Mouse (Mus musculus) G1E (cell line): ENCODE data around the gene Rnf216. TPM values are rescaled to one million over a fixed set of nuclear protein-coding genes. Genes with fewer than 3 reads are reported as not detected.

Source experiments
- ATAC-seq: 2 replicates; pipeline ENCODE4 v1.8.0; 2016; ENCODE audit warnings: mild to moderate bottlenecking; ENCODE audit not compliant: insufficient number of reproducible peaks, poor library complexity, low FRiP score, severe bottlenecking; ENCODE audit errors: extremely low read depth
- DNase-seq: peaks from one replicate; pipeline ENCODE4 v3.0.0; 2012; ENCODE audit warnings: low spot score
- H3K27me3 ChIP-seq: 2 replicates; pipeline ENCODE4 v1.6.1; 2012; ENCODE audit warnings: mild to moderate bottlenecking, low read length, inconsistent platforms; ENCODE audit not compliant: insufficient read depth
- H3K36me3 ChIP-seq: replicated peaks from 2 replicates; pipeline ENCODE3; 2012; ENCODE audit warnings: mild to moderate bottlenecking, inconsistent platforms
- H3K4me1 ChIP-seq: 2 replicates; pipeline ENCODE4 v1.6.1; 2012; ENCODE audit warnings: low read depth, low read length, inconsistent platforms, mixed read lengths; ENCODE audit not compliant: insufficient read depth
- H3K4me3 ChIP-seq: 2 replicates; pipeline ENCODE4 v1.5.1; 2012; ENCODE audit warnings: low read depth, mild to moderate bottlenecking, inconsistent platforms, low read length, moderate library complexity, mixed read lengths
- H3K9me3 ChIP-seq: replicated peaks from 2 replicates; pipeline ENCODE4 v1.6.1; 2012; ENCODE audit warnings: inconsistent platforms
- CTCF ChIP-seq: IDR thresholded peaks from 2 replicates; pipeline ENCODE4 v1.5.1; 2012; ENCODE audit warnings: low read depth, low read length, inconsistent platforms, mixed read lengths
- GATA1 ChIP-seq: IDR thresholded peaks from 2 replicates; pipeline ENCODE4 v1.6.1; 2012; ENCODE audit warnings: borderline replicate concordance, low read length, inconsistent platforms, mixed read lengths
- GATA2 ChIP-seq: IDR thresholded peaks from 2 replicates; pipeline ENCODE4 v1.6.1; 2012; ENCODE audit warnings: low read depth, low read length, inconsistent platforms, borderline replicate concordance
- POLR2AphosphoS5 ChIP-seq: IDR thresholded peaks from 2 replicates; pipeline ENCODE4 v1.6.1; 2012; ENCODE audit warnings: low read depth, low read length, inconsistent platforms; ENCODE audit not compliant: insufficient replicate concordance
- TAL1 ChIP-seq: conservative IDR thresholded peaks from 2 replicates; pipeline ENCODE4 v1.6.1; 2012; ENCODE audit warnings: low read depth, low read length, inconsistent platforms, mixed read lengths
- polyA plus RNA-seq: library from polyadenylated mRNA; stranded (reverse); fragments of >175 nt; gene quantifications from 2 replicates; pipeline ENCODE4 v1.2.3, GENCODE M21; 2012
- total RNA-seq, 2 experiments: library from RNA; stranded (forward) in 1 of 2; stranded (reverse) in 1 of 2; fragments of 200-1000 nt in 1 of 2; fragments of >200 nt in 1 of 2; fragmentation: Nextera tagmentation in 1 of 2; gene quantifications; 2 replicates each; pipeline ENCODE4 v1.2.3; 2014 to 2017

Gene Rnf216
- total and polyA plus RNA-seq, 3 experiments, result 35.5 to 89.5 (median 54.9) TPM

GRCm38 (mm10) chr5:143022956-143023355 is 89.8 kb downstream of the Rnf216 start:
- Histone ChIP-seq H3K4me1 (peaks cover 16% of the 10 kb centered on the region), H3K4me3 (no peak overlapping the region), H3K9me3 (no peaks in the 10 kb centered on the region), H3K36me3 (peaks cover 92% of the 10 kb centered on the region), H3K27me3 (no peaks in the 10 kb centered on the region)
- no peak for ATAC-seq
- TF ChIP-seq GATA1 (no peak), GATA2 (no peak)
- DNase-seq, result no peak

- TF ChIP-seq TAL1, result no peak
- TF ChIP-seq POLR2AphosphoS5, result no peak
- TF ChIP-seq GATA2, result no peak
- TF ChIP-seq CTCF, result no peak
- TF ChIP-seq GATA1, result no peak
- DNase-seq, result no peak
- H3K9me3 ChIP-seq, result no peaks in the 10 kb centered on the region
- ATAC-seq, result no peak
- peaks cover 94% of the 10 kb centered on the region for H3K36me3 ChIP-seq
- no peaks in the 10 kb centered on the region for H3K27me3 ChIP-seq
- no peak overlapping the region for H3K4me3 ChIP-seq
- no peaks in the 10 kb centered on the region for H3K4me1 ChIP-seq
These were observed 95.4 kb downstream of the Rnf216 start for GRCm38 (mm10) chr5:143017401-143017800.

GRCm38 (mm10) chr5:143009383-143009782 is 103.4 kb downstream of the Rnf216 start:
- TF ChIP-seq POLR2AphosphoS5 (no peak), TAL1 (no peak), GATA1 (no peak), GATA2 (no peak), CTCF (no peak)
- Histone ChIP-seq H3K4me1 (no peaks in the 10 kb centered on the region), H3K36me3 (peaks cover 53% of the 10 kb centered on the region), H3K9me3 (no peaks in the 10 kb centered on the region), H3K4me3 (no peak overlapping the region), H3K27me3 (no peaks in the 10 kb centered on the region)
- DNase-seq (no peak), ATAC-seq (no peak)

GRCm38 (mm10) chr5:143000654-143001500 is 111.9 kb downstream of the Rnf216 start:
- no peak for DNase-seq
- Histone ChIP-seq H3K4me3 (no peak overlapping the region), H3K9me3 (no peaks in the 10 kb centered on the region), H3K36me3 (peaks cover 82% of the 10 kb centered on the region), H3K4me1 (no peaks in the 10 kb centered on the region), H3K27me3 (no peaks in the 10 kb centered on the region)
- no peak for ATAC-seq
- TF ChIP-seq TAL1 (no peak), CTCF (no peak), GATA2 (no peak), POLR2AphosphoS5 (no peak), GATA1 (no peak)

GRCm38 (mm10) chr5:143000091-143000490 is 112.7 kb downstream of the Rnf216 start:
- no peak for ATAC-seq

GRCm38 (mm10) chr5:142998171-142998570 is 114.6 kb downstream of the Rnf216 start:
- H3K27me3 ChIP-seq, result no peaks in the 10 kb centered on the region
- no peak for TF ChIP-seq POLR2AphosphoS5
- TF ChIP-seq GATA2, result no peak
- no peak for TF ChIP-seq TAL1
- TF ChIP-seq GATA1, result no peak
- no peak for TF ChIP-seq CTCF
- H3K4me1 ChIP-seq, result peaks cover 3% of the 10 kb centered on the region; the same call in 1 of the 2 replicates
- no peak overlapping the region for H3K4me3 ChIP-seq
- peaks cover 94% of the 10 kb centered on the region for H3K36me3 ChIP-seq
- DNase-seq (no peak), ATAC-seq (no peak)
- H3K9me3 ChIP-seq, result no peaks in the 10 kb centered on the region

More at GRCm38 (mm10) chr5:143000091-143000490, 112.7 kb downstream of the Rnf216 start:
- Histone ChIP-seq H3K27me3 (no peaks in the 10 kb centered on the region), H3K4me3 (no peak overlapping the region), H3K9me3 (no peaks in the 10 kb centered on the region), H3K36me3 (peaks cover 87% of the 10 kb centered on the region), H3K4me1 (no peaks in the 10 kb centered on the region)
- DNase-seq, result no peak
- TF ChIP-seq TAL1 (no peak), GATA1 (no peak), POLR2AphosphoS5 (no peak), GATA2 (no peak)
